Mouse (Mus musculus): ENCODE data around the gene Fbrs. TPM values are rescaled to one million over a fixed set of nuclear protein-coding genes. Genes with fewer than 3 reads are reported as not detected.

Gene Fbrs
- 11.1 and 12.2 TPM in 2 replicates for polyA plus RNA-seq (2015; fragmentation: Nextera tagmentation; extraction: Ambion mirVana)

DNA sequence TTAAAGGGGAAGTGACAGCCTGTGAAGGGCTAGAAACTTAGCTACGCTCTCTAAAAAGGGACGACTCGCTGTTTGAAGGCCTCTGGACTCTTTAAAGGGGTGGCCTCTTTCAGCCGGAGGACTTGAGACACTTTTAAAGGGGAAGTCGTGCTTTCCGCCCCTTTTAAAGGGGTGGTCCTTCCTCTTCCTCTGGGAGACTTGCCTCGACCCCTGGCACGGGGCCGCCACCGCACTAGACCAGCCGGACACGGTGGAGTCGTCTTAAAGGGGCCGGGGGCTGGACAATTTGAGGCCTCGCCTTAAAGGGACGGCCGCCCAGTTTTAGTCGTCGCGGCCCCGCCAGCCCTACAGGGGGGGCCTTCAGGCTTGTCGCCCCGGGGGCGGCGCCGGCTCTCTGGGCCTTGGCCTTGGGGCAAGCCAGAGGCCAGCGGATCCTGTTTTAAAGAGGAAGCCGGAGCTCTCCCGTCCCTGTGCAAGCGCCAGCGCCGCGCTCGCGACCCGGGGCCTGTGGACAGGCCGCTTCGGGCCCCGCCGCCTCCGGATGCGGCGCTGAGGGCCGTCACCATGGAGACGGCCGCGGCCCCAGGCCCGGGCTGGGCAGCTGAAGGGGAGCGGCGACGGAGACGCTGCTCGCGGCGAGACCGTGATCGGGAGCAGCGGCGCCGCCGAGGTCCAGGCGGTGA lies at the start of gene Fbrs:
Gene Fbrs, plus strand, starts transcription at position 565 of the 683 bp plus-strand sequence.

DNA sequence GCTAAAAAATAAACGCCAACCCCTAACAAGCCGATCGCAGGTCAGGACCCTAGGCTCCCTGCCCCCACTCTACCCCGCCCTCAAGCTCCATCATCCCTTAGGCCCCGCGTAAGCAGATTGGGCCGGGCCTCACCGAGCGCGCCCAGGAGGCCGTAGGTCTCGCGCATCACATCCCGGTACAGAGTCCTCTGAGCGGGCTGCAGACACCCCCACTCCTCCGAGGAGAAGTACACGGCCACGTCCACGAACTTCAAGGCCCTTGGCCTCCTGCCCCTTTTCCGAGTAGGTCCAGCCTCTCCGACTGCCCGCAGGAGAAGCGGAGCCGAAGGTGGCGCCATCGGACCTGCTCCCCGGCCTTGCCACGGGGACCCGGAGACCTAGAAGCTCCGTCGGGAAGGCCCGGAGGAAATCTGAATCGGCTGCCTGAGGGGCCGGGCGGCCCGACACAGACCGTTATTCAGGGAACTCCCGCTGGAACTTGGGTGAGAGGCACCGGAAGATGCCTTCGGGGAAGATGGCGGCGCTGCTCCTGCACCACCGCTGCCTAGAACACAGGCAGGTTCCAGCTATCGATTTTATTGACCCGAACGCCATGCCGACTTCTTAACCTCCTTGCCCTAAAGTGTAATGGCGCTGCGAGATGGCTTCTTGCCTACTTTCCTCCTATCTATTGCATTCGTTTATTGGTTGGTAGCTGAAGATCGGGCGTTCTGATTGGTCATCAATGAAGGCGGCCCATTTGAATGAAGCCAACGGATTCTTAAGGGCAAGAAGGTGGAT lies 30.3 kb upstream of the Fbrs start, which contains the start of gene Zfp689:
Gene Zfp689, minus strand, starts transcription at position 638 of the 780 bp plus-strand sequence.

DNA sequence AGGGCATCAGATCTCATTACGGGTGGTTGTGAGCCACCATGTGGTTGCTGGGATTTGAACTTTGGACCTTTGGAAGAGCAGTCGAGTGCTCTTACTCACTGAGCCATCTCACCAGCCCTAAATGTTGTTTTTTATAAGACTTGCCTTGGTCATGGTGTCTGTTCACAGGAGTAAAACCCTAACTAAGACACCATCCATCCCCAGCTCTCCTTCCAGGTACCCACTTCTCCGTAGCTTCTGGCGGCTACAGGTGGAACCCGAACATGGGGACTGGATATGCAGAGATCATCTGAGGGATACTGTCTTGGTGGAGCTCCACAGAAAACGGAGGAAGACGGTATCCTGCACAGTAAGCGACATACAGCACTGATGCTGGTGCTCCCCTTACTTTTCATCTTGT lies 19.7 kb upstream of the Fbrs start, which contains the start of gene Prr14:
Gene Prr14, plus strand, starts transcription at position 301 of the 400 bp plus-strand sequence.

DNA sequence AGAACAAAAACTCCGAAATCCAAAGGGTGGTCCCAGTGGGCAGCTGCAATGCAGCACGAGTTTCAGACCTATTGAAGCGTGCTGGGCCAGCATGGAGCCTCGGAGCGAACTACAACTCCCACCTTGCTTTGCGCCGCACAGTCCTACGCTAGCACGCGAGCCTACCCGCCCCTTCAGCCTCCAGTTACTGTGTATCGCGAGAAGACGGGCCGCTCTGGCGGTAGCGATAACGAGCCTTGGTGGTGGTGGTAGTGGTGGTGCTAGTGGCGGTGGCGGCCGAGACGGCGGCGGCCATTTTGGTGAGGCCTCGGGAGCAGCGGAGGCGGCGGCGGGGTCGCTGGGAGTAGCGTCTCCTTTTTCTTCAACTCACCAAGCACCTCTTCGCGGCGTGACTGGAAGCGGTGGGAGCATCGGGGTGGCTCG lies 32.8 kb downstream of the Fbrs start, which contains the start of gene Srcap:
Gene Srcap, plus strand, starts transcription at position 176 of the 423 bp plus-strand sequence.

DNA sequence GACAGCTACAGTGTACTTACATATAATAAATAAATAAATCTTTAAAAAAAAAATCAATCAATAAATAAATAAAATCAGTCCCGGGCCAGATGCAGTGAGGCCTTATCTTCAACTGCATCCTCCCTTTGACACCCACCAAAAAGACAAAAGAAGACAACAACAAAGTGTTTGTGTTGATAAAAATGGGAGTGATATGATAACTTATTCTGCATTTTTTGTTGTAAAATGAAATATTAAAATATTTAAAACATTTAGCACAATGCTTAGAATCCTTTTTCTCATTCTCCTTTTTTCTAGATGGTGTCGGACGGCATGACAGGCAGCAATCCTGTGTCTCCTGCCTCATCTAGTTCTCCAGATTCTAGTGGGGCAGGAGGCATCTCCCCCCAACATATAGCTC lies 40.3 kb downstream of the Fbrs start, which contains the start of gene Gm42715:
Gene Gm42715, plus strand, starts transcription at position 301 of the 400 bp plus-strand sequence.

Small RNA genes lying within 50 kb of the gene (microRNA-seq; reads per million reads assigned to microRNA genes)
- gene Gm47278 (not detected), gene Mir7060 (not detected)

Other genes starting within 250 kb of the Fbrs start
- 28.1 and 31.9 TPM in 2 replicates for gene Zfp553, start 246.1 kb upstream of the Fbrs start, polyA plus RNA-seq (2015; fragmentation: Nextera tagmentation; extraction: Ambion mirVana)
- gene Sept1, start 246.1 kb upstream of the Fbrs start, polyA plus RNA-seq (2015; fragmentation: Nextera tagmentation; extraction: Ambion mirVana): 9.6 and 10.1 TPM in 2 replicates
- 95.4 and 103 TPM in 2 replicates for gene Zfp771, start 234.9 kb upstream of the Fbrs start, polyA plus RNA-seq (2015; fragmentation: Nextera tagmentation; extraction: Ambion mirVana)
- 95.6 and 108 TPM in 2 replicates for gene Dctpp1, start 218.5 kb upstream of the Fbrs start, polyA plus RNA-seq (2015; fragmentation: Nextera tagmentation; extraction: Ambion mirVana)
- 69.7 and 75.9 TPM in 2 replicates for gene Sephs2, start 205.1 kb upstream of the Fbrs start, polyA plus RNA-seq (2015; fragmentation: Nextera tagmentation; extraction: Ambion mirVana)
- 0.27 and 0.28 TPM in 2 replicates for gene Itgal, start 182.9 kb upstream of the Fbrs start, polyA plus RNA-seq (2015; fragmentation: Nextera tagmentation; extraction: Ambion mirVana)
- gene Zfp768, start 133.6 kb upstream of the Fbrs start, polyA plus RNA-seq (2015; fragmentation: Nextera tagmentation; extraction: Ambion mirVana): 12.9 and 13.5 TPM in 2 replicates
- gene Zfp747, start 103.1 kb upstream of the Fbrs start, polyA plus RNA-seq (2015; fragmentation: Nextera tagmentation; extraction: Ambion mirVana): 5.5 and 6.6 TPM in 2 replicates
- 2.9 and 3.1 TPM in 2 replicates for gene 9130019O22Rik, start 92.0 kb upstream of the Fbrs start, polyA plus RNA-seq (2015; fragmentation: Nextera tagmentation; extraction: Ambion mirVana)
- 2.8 and 3.1 TPM in 2 replicates for gene E430018J23Rik, start 85.6 kb upstream of the Fbrs start, polyA plus RNA-seq (2015; fragmentation: Nextera tagmentation; extraction: Ambion mirVana)
- gene Zfp764, start 72.4 kb upstream of the Fbrs start, polyA plus RNA-seq (2015; fragmentation: Nextera tagmentation; extraction: Ambion mirVana): 3.2 and 3.8 TPM in 2 replicates
- 31.8 and 32.0 TPM in 2 replicates for gene Zfp688, start 57.1 kb upstream of the Fbrs start, polyA plus RNA-seq (2015; fragmentation: Nextera tagmentation; extraction: Ambion mirVana)
- gene Zfp689, start 30.0 kb upstream of the Fbrs start, polyA plus RNA-seq (2015; fragmentation: Nextera tagmentation; extraction: Ambion mirVana): 8.2 and 11.7 TPM in 2 replicates
- gene Prr14, start 19.6 kb upstream of the Fbrs start, polyA plus RNA-seq (2015; fragmentation: Nextera tagmentation; extraction: Ambion mirVana): 26.2 and 33.0 TPM in 2 replicates
- gene Srcap, start 32.8 kb downstream of the Fbrs start, polyA plus RNA-seq (2015; fragmentation: Nextera tagmentation; extraction: Ambion mirVana): 33.7 and 40.4 TPM in 2 replicates
- gene Gm42715, start 40.4 kb downstream of the Fbrs start, polyA plus RNA-seq (2015; fragmentation: Nextera tagmentation; extraction: Ambion mirVana): 9.9 and 12.0 TPM in 2 replicates
- 4.3 and 4.5 TPM in 2 replicates for gene Tmem265, start 82.2 kb downstream of the Fbrs start, polyA plus RNA-seq (2015; fragmentation: Nextera tagmentation; extraction: Ambion mirVana)
- 52.7 and 66.9 TPM in 2 replicates for gene Phkg2, start 94.1 kb downstream of the Fbrs start, polyA plus RNA-seq (2015; fragmentation: Nextera tagmentation; extraction: Ambion mirVana)
- 9.6 and 12.3 TPM in 2 replicates for gene Ccdc189, start 109.4 kb downstream of the Fbrs start, polyA plus RNA-seq (2015; fragmentation: Nextera tagmentation; extraction: Ambion mirVana)
- 26.0 and 28.3 TPM in 2 replicates for gene Rnf40, start 109.6 kb downstream of the Fbrs start, polyA plus RNA-seq (2015; fragmentation: Nextera tagmentation; extraction: Ambion mirVana)
- 11.1 and 11.4 TPM in 2 replicates for gene Zfp629, start 136.6 kb downstream of the Fbrs start, polyA plus RNA-seq (2015; fragmentation: Nextera tagmentation; extraction: Ambion mirVana)
- 59.4 and 60.7 TPM in 2 replicates for gene Bcl7c, start 229.7 kb downstream of the Fbrs start, polyA plus RNA-seq (2015; fragmentation: Nextera tagmentation; extraction: Ambion mirVana)
- 5.3 and 5.8 TPM in 2 replicates for gene Ctf1, start 233.5 kb downstream of the Fbrs start, polyA plus RNA-seq (2015; fragmentation: Nextera tagmentation; extraction: Ambion mirVana)

Data from neural tube, postnatal 0 days (tissue).